Mouse (Mus musculus) thymus, adult 2 months (tissue): ENCODE data around the gene Tmem132d.

Experiments
- CTCF ChIP-seq: fragments of 200-500 bp; IDR thresholded peaks from 2 replicates; pipeline ENCODE4 v1.5.1; 2012; ENCODE audit warnings: mild to moderate bottlenecking, control low read depth, low read length, moderate library complexity, borderline replicate concordance; ENCODE audit not compliant: control insufficient read depth, poor library complexity, insufficient read depth; ENCODE audit errors: extremely low read depth
- POLR2A ChIP-seq: fragments of 200-500 bp; IDR thresholded peaks from 2 replicates; pipeline ENCODE4 v1.6.1; 2012; ENCODE audit warnings: mild to moderate bottlenecking, low read length, control low read depth, moderate library complexity; ENCODE audit not compliant: control insufficient read depth, poor library complexity, insufficient read depth; ENCODE audit errors: extremely low read depth

DNA sequence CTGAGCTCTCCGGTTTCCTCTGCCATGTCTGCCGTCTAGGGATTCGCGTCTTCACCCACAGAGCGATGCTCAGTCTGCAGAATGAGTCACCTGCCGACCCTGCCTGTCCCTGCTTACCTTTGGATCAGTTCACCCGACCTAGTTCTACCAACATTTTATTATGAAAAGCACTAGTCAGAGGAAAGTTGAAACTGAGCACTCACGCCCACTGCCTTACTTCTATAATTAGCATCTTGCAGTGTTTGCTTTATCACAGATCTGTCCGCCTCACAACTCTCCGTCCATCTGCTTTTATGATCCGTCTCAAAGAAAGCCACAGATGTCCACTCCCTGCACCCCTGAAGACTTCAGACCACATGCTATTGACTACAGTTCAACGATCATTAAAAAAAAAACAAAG is 626.0 kb downstream of the Tmem132d start:
- no peak for TF ChIP-seq CTCF
- TF ChIP-seq POLR2A, result no peak
